Mouse (Mus musculus): ENCODE data around the gene Fry. TPM values are rescaled to one million over a fixed set of nuclear protein-coding genes. Genes with fewer than 3 reads are reported as not detected.

Gene Fry
- polyA plus RNA-seq, 1 experiment from 2014 or later: 42.2 TPM

GRCm38 (mm10) chr5:150159151-150159550 lies 40.7 kb downstream of the Fry start:
- ATAC-seq (ENCODE audit: insufficient number of reproducible peaks, insufficient read depth, low FRiP score, low read depth): no peak
- Histone ChIP-seq H3K36me3 (ENCODE audit: control insufficient read depth, insufficient read depth, low read length) (no peaks in the 10 kb centered on the region), H3K9ac (ENCODE audit: low read length) (no peak overlapping the region), H3K9me3 (ENCODE audit: control insufficient read depth, low read length) (no peaks in the 10 kb centered on the region), H3K4me3 (ENCODE audit: control insufficient read depth in 1 of 2, insufficient read depth in 1 of 2, low read depth in 1 of 2, low read length in 2 of 2) (no peak overlapping the region), H3K27me3 (ENCODE audit: control insufficient read depth, insufficient read depth, low read length) (no peaks in the 10 kb centered on the region), H3K4me2 (ENCODE audit: low read length) (no peak overlapping the region), H3K27ac (replicated peaks in 1 of 2; ENCODE audit: control insufficient read depth in 1 of 2, insufficient read depth in 1 of 2, low read depth in 2 of 2, low read length in 2 of 2) (no peak overlapping the region), H3K4me1 (ENCODE audit: control insufficient read depth in 2 of 2, insufficient read depth in 2 of 2, low read length in 2 of 2) (peaks cover 11 to 17% of the 10 kb centered on the region in 2 experiments)
- WGBS: 60% methylated on average over 5 of the region's 5 CpGs

DNA sequence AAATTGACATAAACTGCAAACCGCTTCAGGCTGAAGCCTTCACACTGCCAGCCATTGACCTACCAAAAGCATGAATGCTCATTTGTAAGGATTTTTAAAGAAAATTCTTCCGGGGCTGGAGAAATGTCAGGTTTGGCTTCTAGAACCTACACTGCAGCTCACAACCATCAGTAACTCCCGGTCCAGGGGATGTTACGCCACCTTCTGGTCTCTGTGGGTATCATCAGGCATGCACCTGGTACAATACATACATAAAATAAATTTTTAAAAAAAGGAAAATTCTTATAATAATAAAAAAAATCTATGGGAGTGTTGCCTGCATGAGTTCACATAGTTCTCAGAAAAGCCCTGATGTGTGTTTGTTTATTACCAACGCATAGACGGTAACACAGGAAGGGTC lies 42.7 kb downstream of the Fry start:
- Histone ChIP-seq H3K4me2 (ENCODE audit: low read length) (no peak overlapping the region), H3K9ac (ENCODE audit: low read length) (no peak overlapping the region), H3K4me1 (ENCODE audit: control insufficient read depth in 2 of 2, insufficient read depth in 2 of 2, low read length in 2 of 2) (peaks cover 3 to 8% of the 10 kb centered on the region in 2 experiments; a peak in 3 of 4 replicates), H3K36me3 (ENCODE audit: control insufficient read depth, insufficient read depth, low read length) (no peaks in the 10 kb centered on the region), H3K4me3 (ENCODE audit: control insufficient read depth in 1 of 2, insufficient read depth in 1 of 2, low read depth in 1 of 2, low read length in 2 of 2) (no peak overlapping the region), H3K9me3 (ENCODE audit: control insufficient read depth, low read length) (no peaks in the 10 kb centered on the region), H3K27me3 (ENCODE audit: control insufficient read depth, insufficient read depth, low read length) (no peaks in the 10 kb centered on the region), H3K27ac (replicated peaks in 1 of 2; ENCODE audit: control insufficient read depth in 1 of 2, insufficient read depth in 1 of 2, low read depth in 2 of 2, low read length in 2 of 2) (no peak overlapping the region)
- WGBS: 87% methylated on average over 6 of the region's 6 CpGs
- no peak for ATAC-seq (ENCODE audit: insufficient number of reproducible peaks, insufficient read depth, low FRiP score, low read depth)

DNA sequence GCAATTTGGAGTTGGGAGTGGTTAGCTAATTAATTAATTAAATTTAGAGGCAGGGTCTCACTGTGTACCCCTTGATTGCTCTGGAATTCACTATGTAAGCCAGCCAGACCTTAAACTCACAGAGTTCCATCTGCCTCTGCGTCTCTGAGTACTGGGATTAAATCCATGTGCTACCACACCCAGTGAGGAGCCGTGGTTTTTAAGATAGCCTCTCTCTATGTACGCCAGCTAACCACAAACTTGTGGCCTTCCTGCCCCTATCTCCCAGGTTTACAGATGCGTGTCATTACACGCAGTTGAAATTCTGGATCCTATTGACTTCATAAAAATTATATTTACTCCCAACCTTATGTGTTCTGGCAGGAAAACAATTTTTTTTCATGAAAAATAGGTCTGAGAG lies 43.5 kb downstream of the Fry start:
- H3K4me2 ChIP-seq (ENCODE audit: low read length): no peak overlapping the region
- H3K9me3 ChIP-seq (ENCODE audit: control insufficient read depth, low read length): no peaks in the 10 kb centered on the region
- no peaks in the 10 kb centered on the region for H3K27me3 ChIP-seq (ENCODE audit: control insufficient read depth, insufficient read depth, low read length)
- WGBS: 85% methylated on average over 5 of the region's 5 CpGs
- H3K4me3 ChIP-seq (ENCODE audit: control insufficient read depth in 1 of 2, insufficient read depth in 1 of 2, low read depth in 1 of 2, low read length in 2 of 2): no peak overlapping the region
- no peak overlapping the region for H3K9ac ChIP-seq (ENCODE audit: low read length)
- H3K36me3 ChIP-seq (ENCODE audit: control insufficient read depth, insufficient read depth, low read length): no peaks in the 10 kb centered on the region
- no peak overlapping the region for H3K27ac ChIP-seq (replicated peaks in 1 of 2; ENCODE audit: control insufficient read depth in 1 of 2, insufficient read depth in 1 of 2, low read depth in 2 of 2, low read length in 2 of 2)
- peaks cover 0 to 1% of the 10 kb centered on the region in 2 experiments; a peak in 3 of 4 replicates for H3K4me1 ChIP-seq (ENCODE audit: control insufficient read depth in 2 of 2, insufficient read depth in 2 of 2, low read length in 2 of 2)
- ATAC-seq (ENCODE audit: insufficient number of reproducible peaks, insufficient read depth, low FRiP score, low read depth): no peak

DNA sequence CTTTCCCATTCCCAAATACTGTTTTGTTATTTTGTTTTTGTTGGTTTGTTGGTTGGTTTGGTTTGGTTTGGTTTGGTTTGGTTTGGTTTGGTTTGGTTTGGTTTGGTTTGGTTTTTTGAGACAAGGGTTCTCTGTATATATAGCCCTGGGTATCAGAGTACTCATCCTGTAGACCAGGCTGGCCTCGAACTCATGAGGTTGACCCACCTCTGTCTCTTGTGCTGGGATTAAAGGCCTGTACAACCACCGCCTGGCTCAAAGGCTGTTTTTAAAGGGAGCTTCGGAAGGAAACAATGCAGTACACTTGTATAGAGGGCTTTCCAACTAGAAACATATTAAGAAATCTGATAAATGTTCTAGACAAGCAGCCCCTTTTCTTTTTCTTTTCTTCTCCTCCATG lies 46.2 kb downstream of the Fry start:
- no peak overlapping the region for H3K27ac ChIP-seq (replicated peaks in 1 of 2; ENCODE audit: control insufficient read depth in 1 of 2, insufficient read depth in 1 of 2, low read depth in 2 of 2, low read length in 2 of 2)
- no peaks in the 10 kb centered on the region for H3K9me3 ChIP-seq (ENCODE audit: control insufficient read depth, low read length)
- no peak overlapping the region for H3K9ac ChIP-seq (ENCODE audit: low read length)
- no peaks in the 10 kb centered on the region; a peak in 1 of 4 replicates for H3K4me1 ChIP-seq (ENCODE audit: control insufficient read depth in 2 of 2, insufficient read depth in 2 of 2, low read length in 2 of 2)
- no peaks in the 10 kb centered on the region for H3K36me3 ChIP-seq (ENCODE audit: control insufficient read depth, insufficient read depth, low read length)
- H3K27me3 ChIP-seq (ENCODE audit: control insufficient read depth, insufficient read depth, low read length): no peaks in the 10 kb centered on the region
- no peak overlapping the region for H3K4me2 ChIP-seq (ENCODE audit: low read length)
- no peak overlapping the region for H3K4me3 ChIP-seq (ENCODE audit: control insufficient read depth in 1 of 2, insufficient read depth in 1 of 2, low read depth in 1 of 2, low read length in 2 of 2)
- 86% methylated on average over 3 of the region's 3 CpGs for WGBS
- ATAC-seq (ENCODE audit: insufficient number of reproducible peaks, insufficient read depth, low FRiP score, low read depth): no peak

GRCm38 (mm10) chr5:150166811-150167210 lies 48.4 kb downstream of the Fry start:
- H3K27me3 ChIP-seq (ENCODE audit: control insufficient read depth, insufficient read depth, low read length): no peaks in the 10 kb centered on the region
- no peaks in the 10 kb centered on the region for H3K9me3 ChIP-seq (ENCODE audit: control insufficient read depth, low read length)
- no peak overlapping the region for H3K27ac ChIP-seq (replicated peaks in 1 of 2; ENCODE audit: control insufficient read depth in 1 of 2, insufficient read depth in 1 of 2, low read depth in 2 of 2, low read length in 2 of 2)
- ATAC-seq (ENCODE audit: insufficient number of reproducible peaks, insufficient read depth, low FRiP score, low read depth): no peak
- no peak overlapping the region for H3K4me3 ChIP-seq (ENCODE audit: control insufficient read depth in 1 of 2, insufficient read depth in 1 of 2, low read depth in 1 of 2, low read length in 2 of 2)
- H3K4me1 ChIP-seq (ENCODE audit: control insufficient read depth in 2 of 2, insufficient read depth in 2 of 2, low read length in 2 of 2): peaks cover 0 to 7% of the 10 kb centered on the region in 2 experiments; a peak in 3 of 4 replicates
- no peak overlapping the region for H3K9ac ChIP-seq (ENCODE audit: low read length)
- 81% methylated on average over 5 of the region's 5 CpGs for WGBS
- H3K4me2 ChIP-seq (ENCODE audit: low read length): no peak overlapping the region
- no peaks in the 10 kb centered on the region for H3K36me3 ChIP-seq (ENCODE audit: control insufficient read depth, insufficient read depth, low read length)

DNA sequence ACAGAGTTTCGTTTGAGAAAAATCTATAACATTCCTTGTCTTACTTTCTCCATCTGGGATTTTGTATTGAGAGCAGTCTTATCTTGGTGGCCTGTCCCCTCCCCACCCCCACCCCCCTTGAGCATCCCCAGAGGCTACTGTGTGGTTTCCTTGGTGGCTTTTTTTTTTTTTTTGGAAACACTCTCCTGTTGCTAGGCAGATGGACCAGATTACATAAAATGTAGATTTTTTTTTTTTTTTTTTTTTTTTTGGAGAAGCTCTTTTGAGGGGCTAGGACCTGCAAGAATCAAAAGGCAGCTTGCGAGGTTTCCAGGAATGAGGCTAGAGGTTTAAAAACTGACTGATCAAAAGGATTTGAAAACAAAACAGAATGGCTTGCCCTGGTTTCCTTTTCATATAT lies 48.8 kb downstream of the Fry start:
- H3K27ac ChIP-seq (replicated peaks in 1 of 2; ENCODE audit: control insufficient read depth in 1 of 2, insufficient read depth in 1 of 2, low read depth in 2 of 2, low read length in 2 of 2): no peak overlapping the region
- H3K9ac ChIP-seq (ENCODE audit: low read length): no peak overlapping the region
- 56% methylated on average over 2 of the region's 2 CpGs for WGBS
- H3K4me1 ChIP-seq (ENCODE audit: control insufficient read depth in 2 of 2, insufficient read depth in 2 of 2, low read length in 2 of 2): peaks cover 0 to 9% of the 10 kb centered on the region in 2 experiments; a peak in 3 of 4 replicates
- H3K36me3 ChIP-seq (ENCODE audit: control insufficient read depth, insufficient read depth, low read length): no peaks in the 10 kb centered on the region
- no peaks in the 10 kb centered on the region for H3K27me3 ChIP-seq (ENCODE audit: control insufficient read depth, insufficient read depth, low read length)
- H3K9me3 ChIP-seq (ENCODE audit: control insufficient read depth, low read length): no peaks in the 10 kb centered on the region
- ATAC-seq (ENCODE audit: insufficient number of reproducible peaks, insufficient read depth, low FRiP score, low read depth): no peak
- H3K4me2 ChIP-seq (ENCODE audit: low read length): no peak overlapping the region
- no peak overlapping the region for H3K4me3 ChIP-seq (ENCODE audit: control insufficient read depth in 1 of 2, insufficient read depth in 1 of 2, low read depth in 1 of 2, low read length in 2 of 2)

DNA sequence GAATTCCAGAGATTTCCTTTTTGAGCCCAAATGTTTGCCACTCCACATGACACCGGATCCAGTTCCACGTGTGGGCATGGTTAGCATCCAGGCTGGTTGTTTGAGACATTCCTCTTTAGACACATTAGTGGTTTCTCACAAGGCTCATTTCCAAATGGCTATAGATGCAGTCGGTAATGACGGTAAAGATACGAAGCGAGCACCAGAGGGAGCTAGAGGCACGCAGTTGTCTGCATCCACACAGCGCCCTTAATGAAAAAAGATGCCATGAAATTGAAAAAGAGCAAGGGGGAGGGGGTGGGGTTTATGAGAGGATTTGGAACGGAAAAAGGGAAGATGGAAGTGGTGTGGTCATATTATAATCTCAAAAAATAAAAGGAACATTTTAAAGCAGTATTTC lies 50.3 kb downstream of the Fry start:
- H3K27ac ChIP-seq (replicated peaks in 1 of 2; ENCODE audit: control insufficient read depth in 1 of 2, insufficient read depth in 1 of 2, low read depth in 2 of 2, low read length in 2 of 2): no peak overlapping the region
- H3K27me3 ChIP-seq (ENCODE audit: control insufficient read depth, insufficient read depth, low read length): no peaks in the 10 kb centered on the region
- H3K9ac ChIP-seq (ENCODE audit: low read length): no peak overlapping the region
- WGBS: 4% methylated on average over 9 of the region's 9 CpGs
- no peak for ATAC-seq (ENCODE audit: insufficient number of reproducible peaks, insufficient read depth, low FRiP score, low read depth)
- no peaks in the 10 kb centered on the region for H3K36me3 ChIP-seq (ENCODE audit: control insufficient read depth, insufficient read depth, low read length)
- no peak overlapping the region for H3K4me2 ChIP-seq (ENCODE audit: low read length)
- H3K4me1 ChIP-seq (ENCODE audit: control insufficient read depth in 2 of 2, insufficient read depth in 2 of 2, low read length in 2 of 2): peaks cover 0 to 9% of the 10 kb centered on the region in 2 experiments; a peak in 3 of 4 replicates
- no peak overlapping the region for H3K4me3 ChIP-seq (ENCODE audit: control insufficient read depth in 1 of 2, insufficient read depth in 1 of 2, low read depth in 1 of 2, low read length in 2 of 2)
- no peaks in the 10 kb centered on the region for H3K9me3 ChIP-seq (ENCODE audit: control insufficient read depth, low read length)

DNA sequence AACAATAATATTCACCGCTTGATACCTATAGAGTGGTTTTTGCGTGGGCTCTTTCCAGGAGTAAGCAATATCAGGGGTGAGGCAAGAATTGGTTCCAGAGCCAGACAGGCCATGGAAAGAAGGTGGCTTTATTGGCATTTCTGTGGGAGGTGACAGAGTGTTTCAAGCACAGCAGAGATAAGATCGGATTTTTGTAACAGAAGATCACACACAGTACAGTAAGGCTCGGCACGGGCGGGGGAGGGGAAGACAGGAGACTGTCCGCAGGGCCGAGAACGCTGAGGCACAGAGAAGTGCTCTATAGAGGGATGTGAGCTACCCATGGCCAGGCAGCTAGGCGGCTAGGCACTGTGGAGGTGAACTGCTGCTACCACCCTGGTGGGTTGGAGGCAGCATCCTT lies 53.1 kb downstream of the Fry start:
- Histone ChIP-seq H3K36me3 (ENCODE audit: control insufficient read depth, insufficient read depth, low read length) (no peaks in the 10 kb centered on the region), H3K9ac (ENCODE audit: low read length) (no peak overlapping the region), H3K4me1 (ENCODE audit: control insufficient read depth in 2 of 2, insufficient read depth in 2 of 2, low read length in 2 of 2) (peaks cover 0 to 9% of the 10 kb centered on the region in 2 experiments; a peak in 3 of 4 replicates), H3K4me2 (ENCODE audit: low read length) (no peak overlapping the region), H3K9me3 (ENCODE audit: control insufficient read depth, low read length) (peaks cover 9% of the 10 kb centered on the region), H3K27me3 (ENCODE audit: control insufficient read depth, insufficient read depth, low read length) (no peaks in the 10 kb centered on the region), H3K27ac (replicated peaks in 1 of 2; ENCODE audit: control insufficient read depth in 1 of 2, insufficient read depth in 1 of 2, low read depth in 2 of 2, low read length in 2 of 2) (no peak overlapping the region), H3K4me3 (ENCODE audit: control insufficient read depth in 1 of 2, insufficient read depth in 1 of 2, low read depth in 1 of 2, low read length in 2 of 2) (no peak overlapping the region)
- peak; percentile 50; the same call in 1 of the 2 replicates for ATAC-seq (ENCODE audit: insufficient number of reproducible peaks, insufficient read depth, low FRiP score, low read depth)
- 25% methylated on average over 10 of the region's 10 CpGs for WGBS
